ENCODE assay signal across 21 mouse cellular contexts in the genomic region with DNA sequence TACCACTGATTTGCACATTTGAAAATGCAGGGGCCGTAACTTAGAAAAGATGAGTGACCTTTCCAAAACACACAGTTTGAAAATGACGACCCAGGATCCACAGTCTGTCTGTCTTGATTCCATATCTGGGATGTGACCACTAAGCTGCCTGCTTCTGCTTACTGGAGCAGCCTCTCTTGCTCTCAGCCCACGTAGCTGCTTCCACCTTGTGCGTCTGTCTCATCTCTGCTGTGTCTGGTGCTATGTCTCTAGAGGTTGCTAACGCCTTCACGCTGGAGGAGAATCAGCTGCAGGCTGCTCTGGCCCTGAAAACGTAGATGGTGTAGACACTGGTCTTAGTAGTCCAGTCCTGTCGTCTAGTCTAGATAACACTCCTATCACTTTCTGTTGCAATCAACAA. TPM values are rescaled to one million over a fixed set of nuclear protein-coding genes. Genes with fewer than 3 reads are reported as not detected.
"Had no signal": no experiment of that assay in that cellular context is flagged by ENCODE, and none has a peak within 500 bp of the region (broad histone marks: within the 10 kb centered on the region; RNA-seq: fewer than 3 reads in every experiment).

No protein-coding gene starts in this region.

- ATAC-seq: intestine, embryonic 16.5 days; lung, postnatal 0 days; midbrain, embryonic 16.5 days had no signal

- H3K4me3 ChIP-seq: megakaryocyte, embryonic 14.5 days; midbrain, embryonic 12.5 days; myocyte; neural tube, embryonic 13.5 days had no signal

- H3K27me3 ChIP-seq: megakaryocyte, embryonic 14.5 days; midbrain, embryonic 12.5 days; neural tube, embryonic 13.5 days had no signal

- H3K9ac ChIP-seq: lung, embryonic 14.5 days; midbrain, embryonic 12.5 days; neural tube, embryonic 13.5 days had no signal

- H3K9me3 ChIP-seq: megakaryocyte, embryonic 14.5 days; midbrain, embryonic 12.5 days; neural tube, embryonic 13.5 days had no signal

- H3K4me2 ChIP-seq: lung, embryonic 14.5 days; midbrain, embryonic 12.5 days; neural tube, embryonic 13.5 days had no signal

- DNase-seq: kidney, adult 18-20 months; kidney, adult 9 months; kidney, postnatal 14 days; kidney, postnatal 4 days; lung, embryonic 14.5 days; retina, postnatal 1 day; thymus, adult 2 months; thymus, postnatal 14 days; thymus, postnatal 4 days had no signal

- H3K27ac ChIP-seq: macrophage; midbrain, embryonic 12.5 days; neural tube, embryonic 13.5 days; stomach, postnatal 0 days had no signal

RNA-seq across cellular contexts. Expression of gene Klhl23, which starts 8.4 kb away (rescaled TPM):
- total RNA-seq: monocyte, adult 5-6 weeks; neutrophil, adult 5-6 weeks had no signal

RNA-seq across cellular contexts. Expression of gene Ccdc173, which starts 40.7 kb away (rescaled TPM):
- polyA plus RNA-seq: liver, adult 2 months had no signal
